Mouse (Mus musculus) liver, embryonic 12.5 days (tissue): ENCODE results near the gene Trpc4. TPM values are rescaled to one million over a fixed set of nuclear protein-coding genes. Genes with fewer than 3 reads are reported as not detected.
A peak's percentile ranks its signal among the peaks of the same experiment; 100 is the strongest.

Experiments used
- ATAC-seq: fragments of 200-750 bp; cut with Nextera tagmentation; 2 replicates; pipeline ENCODE4 v1.8.0; 2017; ENCODE audit warnings: moderate number of reproducible peaks, mild to moderate bottlenecking, moderate library complexity
- H3K27ac ChIP-seq: fragments of 300-500 bp; sonication (generic); 2 replicates; pipeline ENCODE4 v1.5.1; 2016; ENCODE audit warnings: mild to moderate bottlenecking
- H3K27me3 ChIP-seq: fragments of 300-500 bp; sonication (generic); replicated peaks from 2 replicates; pipeline ENCODE4 v1.6.1; 2016; ENCODE audit warnings: mild to moderate bottlenecking, moderate library complexity
- H3K36me3 ChIP-seq: fragments of 300-500 bp; sonication (generic); 2 replicates; pipeline ENCODE4 v1.6.1; 2016; ENCODE audit warnings: mild to moderate bottlenecking, moderate library complexity
- H3K4me1 ChIP-seq: fragments of 300-500 bp; sonication (generic); 2 replicates; pipeline ENCODE4 v1.6.1; 2016
- H3K4me2 ChIP-seq: fragments of 300-500 bp; sonication (generic); 2 replicates; pipeline ENCODE4 v1.6.1; 2016; ENCODE audit warnings: mild to moderate bottlenecking, moderate library complexity
- H3K4me3 ChIP-seq: fragments of 300-500 bp; sonication (generic); 2 replicates; pipeline ENCODE4 v1.5.1; 2016; ENCODE audit warnings: mild to moderate bottlenecking, moderate library complexity
- H3K9ac ChIP-seq: fragments of 300-500 bp; sonication (generic); 2 replicates; pipeline ENCODE4 v1.6.1; 2016; ENCODE audit warnings: mild to moderate bottlenecking, moderate library complexity
- H3K9me3 ChIP-seq: fragments of 300-500 bp; sonication (generic); replicated peaks from 2 replicates; pipeline ENCODE4 v1.6.1; 2016; ENCODE audit warnings: mild to moderate bottlenecking, moderate library complexity
- WGBS: fragments of 180-500 bp; shearing (Covaris S2); methylation state at CpG from one replicate; pipeline ENCODE4 v1.1.7; 2016; ENCODE audit not compliant: insufficient replicate concordance; 5-methylcytosine and 5-hydroxymethylcytosine counted together
- polyA plus RNA-seq: library from polyadenylated mRNA; unstranded; fragments of >200 nt; fragmentation: Nextera tagmentation; extraction: Ambion mirVana; gene quantifications from 2 replicates; pipeline ENCODE4 v1.2.1, GENCODE M21; 2016

Gene Trpc4
- polyA plus RNA-seq, 1 experiment from 2014 or later, result 0.13 TPM

GRCm38 (mm10) chr3:54289731-54290130 lies 133.9 kb downstream of the Trpc4 start:
- ATAC-seq, result no peak
- H3K27me3 ChIP-seq, result no peaks in the 10 kb centered on the region
- H3K4me2 ChIP-seq, result no peak overlapping the region
- H3K9me3 ChIP-seq, result no peaks in the 10 kb centered on the region
- no peaks in the 10 kb centered on the region for H3K36me3 ChIP-seq
- no peak overlapping the region for H3K27ac ChIP-seq
- 57% methylated on average over 3 of the region's 3 CpGs for WGBS
- no peak overlapping the region for H3K4me3 ChIP-seq
- H3K9ac ChIP-seq, result no peak overlapping the region
- H3K4me1 ChIP-seq, result no peaks in the 10 kb centered on the region

DNA sequence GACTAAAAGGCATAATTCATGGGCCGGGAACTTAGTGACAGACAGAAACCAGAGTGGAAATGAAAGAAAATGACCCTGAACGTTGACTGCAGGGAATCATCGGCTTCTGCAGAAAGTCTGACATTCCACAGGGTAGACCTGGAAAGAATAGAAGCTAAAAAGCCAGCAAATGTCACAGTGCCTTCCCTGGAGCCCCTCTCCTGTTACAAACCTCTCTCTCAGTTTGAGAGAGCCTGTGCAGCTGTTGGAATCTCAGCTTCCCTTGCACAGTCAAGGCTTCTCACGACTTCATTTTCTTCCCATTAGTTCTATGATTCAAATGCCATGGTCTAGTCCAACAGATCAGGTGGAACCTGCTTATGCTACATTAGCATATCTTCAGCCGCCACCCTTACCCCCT lies 154.8 kb downstream of the Trpc4 start:
- Histone ChIP-seq H3K4me2 (no peak overlapping the region), H3K27ac (no peak overlapping the region), H3K27me3 (no peaks in the 10 kb centered on the region), H3K9me3 (no peaks in the 10 kb centered on the region), H3K9ac (no peak overlapping the region), H3K4me3 (no peak overlapping the region), H3K4me1 (no peaks in the 10 kb centered on the region), H3K36me3 (no peaks in the 10 kb centered on the region)
- ATAC-seq, result no peak
- WGBS, result 40% methylated on average over 5 of the region's 5 CpGs

- no peak overlapping the region for H3K4me3 ChIP-seq
- ATAC-seq, result no peak
- H3K9ac ChIP-seq, result no peak overlapping the region
- no peaks in the 10 kb centered on the region for H3K4me1 ChIP-seq
- no peaks in the 10 kb centered on the region for H3K27me3 ChIP-seq
- no peak overlapping the region for H3K27ac ChIP-seq
- no peaks in the 10 kb centered on the region for H3K9me3 ChIP-seq
- H3K36me3 ChIP-seq, result no peaks in the 10 kb centered on the region
- 71% methylated on average over 2 of the region's 2 CpGs for WGBS
- no peak overlapping the region for H3K4me2 ChIP-seq
These were observed 158.2 kb downstream of the Trpc4 start for GRCm38 (mm10) chr3:54314055-54314454.

DNA sequence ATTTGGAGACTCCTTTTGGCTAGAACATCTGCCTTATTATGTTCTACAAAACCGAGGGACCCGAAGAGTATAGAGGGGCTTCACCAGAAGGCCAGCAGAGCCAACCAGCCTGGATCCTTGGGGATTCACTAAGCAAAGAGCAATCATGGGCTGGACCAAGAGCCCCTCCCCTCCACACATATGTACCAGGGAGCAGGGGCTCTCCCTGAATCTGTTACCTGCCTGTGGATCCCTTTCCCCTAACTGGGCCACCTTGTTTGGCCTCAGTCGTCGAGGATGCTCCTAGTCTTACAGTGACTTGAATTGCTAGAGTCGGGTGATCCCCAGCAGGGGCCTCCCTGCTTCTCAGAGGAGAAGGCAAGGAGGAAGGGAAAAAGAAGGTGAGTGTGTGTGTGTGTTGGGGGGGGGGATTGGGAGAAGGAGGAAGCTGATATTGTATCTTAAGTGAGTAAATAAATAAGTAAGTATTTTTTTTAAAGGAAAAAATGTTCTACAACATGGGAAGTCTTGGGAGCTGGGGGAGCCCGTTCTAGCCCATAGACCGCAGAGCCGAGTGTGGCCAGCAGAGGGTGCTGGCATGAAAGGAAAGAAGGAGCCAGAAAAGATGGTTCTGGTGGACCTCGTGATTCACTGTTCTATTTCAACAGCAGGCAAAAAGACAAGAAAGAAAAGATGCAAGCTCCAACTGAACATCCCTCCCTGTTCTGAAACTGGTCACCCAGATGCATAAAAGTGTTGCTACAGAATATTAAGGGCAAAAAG lies 197.2 kb downstream of the Trpc4 start:
- no peak overlapping the region for H3K9ac ChIP-seq
- no peak overlapping the region for H3K4me3 ChIP-seq
- no peak overlapping the region for H3K4me2 ChIP-seq
- H3K4me1 ChIP-seq, result no peaks in the 10 kb centered on the region
- no peak for ATAC-seq
- no peaks in the 10 kb centered on the region for H3K27me3 ChIP-seq
- no peaks in the 10 kb centered on the region for H3K36me3 ChIP-seq
- H3K9me3 ChIP-seq, result no peaks in the 10 kb centered on the region
- no peak overlapping the region for H3K27ac ChIP-seq
- WGBS, result 19% methylated on average over 9 of the region's 9 CpGs

DNA sequence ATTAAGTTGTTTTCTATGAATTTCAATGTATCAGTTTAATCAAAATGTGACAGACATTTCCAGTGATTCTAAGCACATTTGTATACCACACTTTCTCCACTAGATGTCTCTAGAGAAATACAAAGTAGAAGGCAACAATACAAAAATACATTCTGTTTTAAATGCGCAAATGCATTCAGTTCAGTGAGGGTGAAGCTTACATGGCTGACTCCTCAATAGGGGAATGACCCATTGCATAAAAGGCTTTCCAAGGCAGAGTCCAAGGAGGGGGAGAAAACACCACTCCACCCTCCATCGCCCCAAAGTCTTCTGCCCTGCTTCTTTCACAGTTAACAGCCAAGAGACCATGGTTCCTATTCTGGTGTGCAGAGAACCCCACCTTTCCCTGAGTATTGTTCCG lies 201.7 kb downstream of the Trpc4 start:
- Histone ChIP-seq H3K4me2 (no peak overlapping the region), H3K4me3 (no peak overlapping the region), H3K9ac (no peak overlapping the region), H3K27me3 (no peaks in the 10 kb centered on the region), H3K4me1 (no peaks in the 10 kb centered on the region), H3K9me3 (no peaks in the 10 kb centered on the region), H3K36me3 (no peaks in the 10 kb centered on the region), H3K27ac (no peak overlapping the region)
- no peak for ATAC-seq
- 54% methylated on average over 3 of the region's 3 CpGs for WGBS

DNA sequence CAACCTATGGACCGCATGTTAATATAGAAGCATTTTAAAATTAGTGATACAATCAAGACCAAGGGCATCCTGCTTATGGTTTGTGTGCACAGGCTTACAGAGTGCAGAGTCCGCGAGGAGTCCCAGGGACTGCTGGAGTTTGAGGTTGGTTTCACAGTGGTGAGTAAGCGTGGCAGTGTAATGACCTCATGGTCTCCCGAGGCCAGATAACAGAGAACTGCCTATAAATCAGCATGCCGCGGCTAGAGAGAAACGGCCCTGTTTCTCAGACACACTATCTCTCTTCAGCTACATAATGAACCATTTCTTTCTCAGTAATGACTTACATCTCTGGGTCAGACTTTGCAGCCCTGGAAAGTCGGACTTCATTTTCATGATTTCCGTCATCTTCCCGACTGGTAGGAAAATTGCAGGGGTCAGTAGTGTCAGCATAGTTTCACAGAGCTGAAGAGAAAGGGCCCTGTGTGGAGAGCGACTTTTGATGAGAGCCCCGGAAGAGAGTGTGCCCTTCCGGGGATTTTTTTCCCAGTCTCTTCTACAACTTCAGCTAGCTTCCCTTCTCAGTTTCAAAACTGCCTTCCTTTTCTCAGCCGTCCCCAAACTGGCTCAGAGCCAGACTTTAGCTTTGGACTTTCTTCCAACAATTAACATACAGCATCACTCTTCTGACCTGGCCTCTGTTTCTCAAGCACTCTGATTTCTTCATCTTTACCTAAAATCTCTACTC lies 202.8 kb downstream of the Trpc4 start:
- H3K4me2 ChIP-seq, result no peak overlapping the region
- no peaks in the 10 kb centered on the region for H3K4me1 ChIP-seq
- H3K27me3 ChIP-seq, result no peaks in the 10 kb centered on the region
- peak; percentile 54; the same call in 1 of the 2 replicates for ATAC-seq
- H3K4me3 ChIP-seq, result no peak overlapping the region
- H3K9ac ChIP-seq, result no peak overlapping the region
- no peaks in the 10 kb centered on the region for H3K9me3 ChIP-seq
- WGBS, result 48% methylated on average over 15 of the region's 15 CpGs
- no peaks in the 10 kb centered on the region for H3K36me3 ChIP-seq
- H3K27ac ChIP-seq, result 0 out of 2 replicates have a peak overlapping the region, but pooled peaks have one; percentile 14

GRCm38 (mm10) chr3:54360897-54361296 lies 205.1 kb downstream of the Trpc4 start, which contains the start of gene Postn:
Gene Postn, plus strand, starts transcription at chr3:54361109.
- no peak for ATAC-seq
- H3K27ac ChIP-seq, result no peak within 1 kb of the TSS
- no peak within 1 kb of the TSS for H3K4me3 ChIP-seq
- no peak within 1 kb of the TSS for H3K9ac ChIP-seq
- no peaks in the 10 kb centered on the region for H3K27me3 ChIP-seq
- no peaks in the 10 kb centered on the region for H3K9me3 ChIP-seq
- no peak within 1 kb of the TSS for H3K4me2 ChIP-seq
- WGBS, result 29% methylated on average over 6 of the region's 6 CpGs
- no peaks in the 10 kb centered on the region for H3K36me3 ChIP-seq
- H3K4me1 ChIP-seq, result no peaks in the 10 kb centered on the region

DNA sequence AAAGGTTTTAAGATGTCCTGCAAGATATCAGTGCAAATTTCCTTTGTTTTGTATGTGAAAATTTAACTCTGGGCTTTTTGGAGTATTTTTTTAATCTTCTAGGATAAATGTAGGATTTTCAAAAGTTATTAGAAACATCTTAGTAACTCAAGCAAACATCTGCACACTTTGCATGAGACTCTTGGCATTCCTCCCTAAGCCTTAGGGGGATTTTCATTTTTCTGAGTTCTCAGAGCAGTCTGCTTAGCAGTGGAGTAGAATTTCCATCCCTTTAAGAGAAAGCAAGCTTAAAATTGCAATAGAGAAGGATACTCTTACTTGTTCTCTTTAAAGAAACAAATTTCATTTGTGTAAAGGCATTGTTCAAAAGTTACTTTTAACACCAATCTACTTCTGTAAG lies 205.8 kb downstream of the Trpc4 start:
- Histone ChIP-seq H3K27ac (no peak overlapping the region), H3K4me1 (no peaks in the 10 kb centered on the region), H3K36me3 (no peaks in the 10 kb centered on the region), H3K4me3 (no peak overlapping the region), H3K4me2 (no peak overlapping the region), H3K9me3 (no peaks in the 10 kb centered on the region), H3K27me3 (no peaks in the 10 kb centered on the region), H3K9ac (no peak overlapping the region)
- ATAC-seq, result no peak

Other genes starting within 250 kb of the Trpc4 start
- gene Postn, start 205.1 kb downstream of the Trpc4 start, polyA plus RNA-seq, result 24.8 and 25.0 TPM in 2 replicates